Mouse (Mus musculus) heart, postnatal 0 days (tissue): ENCODE results near the gene 2010005H15Rik. TPM values are rescaled to one million over a fixed set of nuclear protein-coding genes. Genes with fewer than 3 reads are reported as not detected.
"Not testable (repeated sequence)": the region's sequence is repeated elsewhere in the genome, so short reads cannot be mapped to it uniquely, and the experiment has no call there.

Experiments
- ATAC-seq: fragments of 200-750 bp; cut with Nextera tagmentation; 2 replicates; pipeline ENCODE4 v1.8.0; 2017; ENCODE audit warnings: low read depth, moderate number of reproducible peaks, moderate library complexity; ENCODE audit not compliant: insufficient read depth
- DNase-seq: peaks from one replicate; pipeline ENCODE4 v3.0.0-alpha.2; 2016; ENCODE audit warnings: low spot score
- H3K27ac ChIP-seq: fragments of 300-500 bp; sonication (generic); 2 replicates; pipeline ENCODE4 v1.5.1; 2014; ENCODE audit warnings: low read depth, mild to moderate bottlenecking
- H3K27me3 ChIP-seq: fragments of 300-500 bp; sonication (generic); 2 replicates; pipeline ENCODE4 v1.6.1; 2014; ENCODE audit warnings: low read length, mixed read lengths; ENCODE audit not compliant: control insufficient read depth, insufficient read depth
- H3K36me3 ChIP-seq: fragments of 300-500 bp; sonication (generic); replicated peaks from 2 replicates; pipeline ENCODE4 v1.6.1; 2014; ENCODE audit warnings: low read length, mixed read lengths; ENCODE audit not compliant: control insufficient read depth, insufficient read depth
- H3K4me1 ChIP-seq: fragments of 300-500 bp; sonication (generic); 2 replicates; pipeline ENCODE4 v1.6.1; 2014; ENCODE audit warnings: antibody characterized with exemption; ENCODE audit not compliant: control insufficient read depth, insufficient read depth
- H3K4me2 ChIP-seq: fragments of 300-500 bp; sonication (generic); 2 replicates; pipeline ENCODE4 v1.6.1; 2014; ENCODE audit warnings: low read depth, mild to moderate bottlenecking, low read length, moderate library complexity
- H3K4me3 ChIP-seq: fragments of 300-500 bp; sonication (generic); 2 replicates; pipeline ENCODE4 v1.5.1; 2014; ENCODE audit warnings: low read depth, low read length
- H3K9ac ChIP-seq: fragments of 300-500 bp; sonication (generic); replicated peaks from 2 replicates; pipeline ENCODE4 v1.6.1; 2014; ENCODE audit warnings: low read depth, low read length, mixed read lengths
- H3K9me3 ChIP-seq: fragments of 300-500 bp; sonication (generic); replicated peaks from 2 replicates; pipeline ENCODE4 v1.6.1; 2016; ENCODE audit warnings: low read length; ENCODE audit not compliant: control insufficient read depth
- CTCF ChIP-seq: IDR thresholded peaks from 2 replicates; pipeline ENCODE4 v1.5.1; 2016; ENCODE audit warnings: antibody characterized with exemption, control low read depth, low read depth
- EP300 ChIP-seq: IDR thresholded peaks from 2 replicates; pipeline ENCODE4 v1.6.1; 2016; ENCODE audit warnings: antibody characterized with exemption, low read depth
- WGBS: fragments of 180-500 bp; shearing (Covaris S2); extraction: QIAGEN DNeasy Blood & Tissue Kit; methylation state at CpG from one replicate; pipeline ENCODE4 v1.1.7; 2014; 5-methylcytosine and 5-hydroxymethylcytosine counted together
- polyA plus RNA-seq: library from polyadenylated mRNA; unstranded; fragments of >200 nt; fragmentation: Nextera tagmentation; extraction: Ambion mirVana; gene quantifications from 2 replicates; pipeline ENCODE4 v1.2.1, GENCODE M21; 2015
- total RNA-seq: library from RNA; depleted of rRNA; stranded (reverse); fragments of >200 nt; gene quantifications from 2 replicates; pipeline ENCODE4 v1.2.3, GENCODE M21; 2014; ENCODE audit warnings: low replicate concordance; rRNA removed

2010005H15Rik gene
- not detected in 2 replicates for total RNA-seq
- polyA plus RNA-seq = 0.48 and 1.0 TPM in 2 replicates

DNA sequence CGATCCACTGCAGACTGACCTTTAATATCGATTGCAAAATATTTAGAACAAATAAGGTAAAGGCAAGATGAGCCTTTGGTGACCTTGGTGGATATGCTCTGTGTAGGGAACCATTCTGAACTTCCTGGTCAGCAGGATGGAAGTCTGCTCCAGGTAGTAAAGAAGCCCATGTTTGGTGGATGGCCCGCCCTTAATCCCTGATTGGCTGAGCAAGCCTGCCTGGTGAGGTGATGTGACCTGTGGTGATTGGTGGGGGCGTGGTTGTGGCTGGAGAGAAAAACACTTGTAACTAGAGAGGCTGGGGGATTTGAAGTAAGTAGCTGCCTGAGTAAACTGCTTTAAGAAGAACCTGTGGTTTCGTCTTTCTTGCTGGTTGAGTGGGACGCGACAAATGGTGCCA lies at the start of gene 2010005H15Rik:
2010005H15Rik (plus strand) TSS at position 301 of the 400 bp plus-strand sequence.
- H3K9me3 ChIP-seq, ATAC-seq, H3K4me1 ChIP-seq, H3K36me3 ChIP-seq, H3K9ac ChIP-seq, H3K27me3 ChIP-seq, H3K4me3 ChIP-seq, H3K4me2 ChIP-seq, DNase-seq, H3K27ac ChIP-seq: not testable (repeated sequence)
- 90% methylated on average over 6 of the region's 7 CpGs for WGBS

GRCm38 (mm10) chr16:36176108-36176507 lies 45.2 kb upstream of the 2010005H15Rik start:
- H3K27ac ChIP-seq = no peak overlapping the region
- TF ChIP-seq EP300 (no peak), CTCF (no peak)
- no peaks in the 10 kb centered on the region for H3K4me1 ChIP-seq
- no peaks in the 10 kb centered on the region for H3K27me3 ChIP-seq
- no peak overlapping the region for H3K9ac ChIP-seq
- no peak overlapping the region for H3K4me2 ChIP-seq
- ATAC-seq (no peak), DNase-seq (no peak)
- no peaks in the 10 kb centered on the region for H3K9me3 ChIP-seq
- H3K36me3 ChIP-seq = no peaks in the 10 kb centered on the region
- H3K4me3 ChIP-seq = no peak overlapping the region

- ATAC-seq (no peak), DNase-seq (no peak)
- no peaks in the 10 kb centered on the region for H3K9me3 ChIP-seq
- H3K27me3 ChIP-seq = no peaks in the 10 kb centered on the region
- H3K36me3 ChIP-seq = no peaks in the 10 kb centered on the region
- WGBS = 69% methylated on average over 2 of the region's 2 CpGs
- TF ChIP-seq EP300 (no peak), CTCF (no peak)
- no peaks in the 10 kb centered on the region for H3K4me1 ChIP-seq
- H3K27ac ChIP-seq = no peak overlapping the region
- H3K4me3 ChIP-seq = no peak overlapping the region
- H3K4me2 ChIP-seq = no peak overlapping the region
- H3K9ac ChIP-seq = no peak overlapping the region
These were observed 41.4 kb upstream of the 2010005H15Rik start for GRCm38 (mm10) chr16:36179910-36180309.

- H3K36me3 ChIP-seq, ATAC-seq, H3K4me2 ChIP-seq, H3K9me3 ChIP-seq, H3K27ac ChIP-seq, H3K9ac ChIP-seq, DNase-seq, H3K4me1 ChIP-seq, H3K27me3 ChIP-seq, H3K4me3 ChIP-seq: not testable (repeated sequence)
- 73% methylated on average over 4 of the region's 4 CpGs for WGBS
These were observed 37.4 kb upstream of the 2010005H15Rik start, which contains the start of gene Gm5483 for GRCm38 (mm10) chr16:36183912-36184311. TSS of gene Gm5483 (plus strand) at chr16:36184212.

DNA sequence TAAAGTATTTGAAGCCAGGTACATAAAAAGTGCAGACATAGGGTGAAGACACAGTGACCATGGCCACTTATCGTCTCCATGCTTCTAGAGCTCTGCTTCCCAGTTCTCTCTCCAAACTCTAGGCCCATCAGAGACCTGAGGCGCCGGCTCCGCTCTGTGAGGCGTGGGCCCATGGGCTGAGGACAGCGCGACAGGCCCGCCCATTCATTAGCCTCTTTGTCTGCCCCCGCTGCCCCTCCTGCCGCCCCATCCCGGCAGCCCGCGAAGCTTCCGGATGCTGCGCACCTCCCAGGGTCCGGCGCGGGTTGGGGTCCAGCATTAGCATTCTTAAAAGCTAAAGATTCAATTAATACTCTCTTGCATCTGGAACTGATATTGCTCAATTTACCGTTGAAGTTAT lies 22.0 kb upstream of the 2010005H15Rik start:
- Histone ChIP-seq H3K4me2 (no peak overlapping the region), H3K9me3 (no peaks in the 10 kb centered on the region), H3K4me1 (no peaks in the 10 kb centered on the region), H3K36me3 (no peaks in the 10 kb centered on the region), H3K9ac (no peak overlapping the region), H3K4me3 (no peak overlapping the region), H3K27me3 (no peaks in the 10 kb centered on the region), H3K27ac (no peak overlapping the region)
- TF ChIP-seq EP300 (no peak), CTCF (no peak)
- ATAC-seq = no peak
- 50% methylated on average over 19 of the region's 19 CpGs for WGBS
- DNase-seq = no peak

GRCm38 (mm10) chr16:36203846-36204245 lies 17.4 kb upstream of the 2010005H15Rik start:
- no peaks in the 10 kb centered on the region for H3K4me1 ChIP-seq
- ATAC-seq (no peak), DNase-seq (no peak)
- WGBS = 60% methylated on average over 5 of the region's 5 CpGs
- no peak overlapping the region for H3K4me3 ChIP-seq
- no peaks in the 10 kb centered on the region for H3K36me3 ChIP-seq
- no peak for TF ChIP-seq CTCF
- TF ChIP-seq EP300 = no peak
- H3K9ac ChIP-seq = no peak overlapping the region
- no peaks in the 10 kb centered on the region for H3K9me3 ChIP-seq
- H3K27me3 ChIP-seq = no peaks in the 10 kb centered on the region
- no peak overlapping the region for H3K4me2 ChIP-seq
- no peak overlapping the region for H3K27ac ChIP-seq

DNA sequence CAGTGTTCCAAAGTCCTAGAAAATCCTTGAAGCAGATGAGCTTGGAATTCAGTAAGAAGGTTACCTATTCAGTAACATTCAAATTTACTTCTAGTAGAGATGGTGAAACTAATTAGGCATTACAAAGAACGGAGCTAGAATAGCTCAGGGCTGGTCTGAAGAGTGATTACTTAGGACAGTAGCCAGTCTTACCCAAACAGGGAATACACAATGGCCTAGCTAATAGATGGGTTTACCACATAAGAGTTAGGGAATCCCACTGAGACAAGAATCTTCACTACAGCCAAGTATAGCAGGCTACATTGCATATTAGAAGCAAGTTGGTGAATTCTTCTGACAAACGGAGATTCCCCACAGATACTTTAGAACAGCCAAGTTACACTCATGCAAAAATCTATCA lies 15.6 kb upstream of the 2010005H15Rik start:
- ATAC-seq = not testable (repeated sequence)
- WGBS = 38% methylated on average over 2 of the region's 2 CpGs

More for the DNA sequence above, 15.6 kb upstream of the 2010005H15Rik start:
- DNase-seq, H3K27me3 ChIP-seq, H3K4me2 ChIP-seq, H3K36me3 ChIP-seq, H3K27ac ChIP-seq, H3K4me1 ChIP-seq, H3K4me3 ChIP-seq, H3K9me3 ChIP-seq, H3K9ac ChIP-seq: not testable (repeated sequence)
